Mouse (Mus musculus) hindbrain, embryonic 10.5 days (tissue): Measurements from ENCODE around the gene Wfdc21. TPM values are rescaled to one million over a fixed set of nuclear protein-coding genes. Genes with fewer than 3 reads are reported as not detected.
A peak's percentile ranks its signal among the peaks of the same experiment; 100 is the strongest.

Experiments used
- DNase-seq: peaks from one replicate; pipeline ENCODE4 v3.0.0-alpha.2; 2017; ENCODE audit warnings: low spot score
- H3K27ac ChIP-seq: fragments of 300-500 bp; sonication (generic); 2 replicates; pipeline ENCODE4 v1.5.1; 2016; ENCODE audit warnings: mild to moderate bottlenecking, moderate library complexity
- H3K27me3 ChIP-seq: fragments of 300-500 bp; sonication (generic); 2 replicates; pipeline ENCODE4 v1.6.1; 2016; ENCODE audit warnings: mild to moderate bottlenecking; ENCODE audit not compliant: poor library complexity, insufficient read depth, severe bottlenecking
- H3K36me3 ChIP-seq: fragments of 300-500 bp; sonication (generic); 2 replicates; pipeline ENCODE4 v1.6.1; 2016; ENCODE audit warnings: mild to moderate bottlenecking, moderate library complexity
- H3K4me1 ChIP-seq: fragments of 300-500 bp; sonication (generic); replicated peaks from 2 replicates; pipeline ENCODE4 v1.6.1; 2016; ENCODE audit warnings: mild to moderate bottlenecking
- H3K4me3 ChIP-seq: fragments of 300-500 bp; sonication (generic); 2 replicates; pipeline ENCODE4 v1.5.1; 2016; ENCODE audit warnings: mild to moderate bottlenecking, moderate library complexity
- H3K9me3 ChIP-seq: fragments of 300-500 bp; sonication (generic); 2 replicates; pipeline ENCODE4 v1.6.1; 2016; ENCODE audit warnings: mild to moderate bottlenecking, moderate library complexity
- WGBS: fragments of 180-500 bp; shearing (Covaris S2); methylation state at CpG from one replicate; pipeline ENCODE4 v1.1.7; 2016; 5-methylcytosine and 5-hydroxymethylcytosine counted together
- polyA plus RNA-seq: library from polyadenylated mRNA; unstranded; fragments of >200 nt; fragmentation: Nextera tagmentation; extraction: Ambion mirVana; gene quantifications from 2 replicates; pipeline ENCODE4 v1.2.1, GENCODE M21; 2016

Wfdc21 gene
- polyA plus RNA-seq, 1 experiment from 2014 or later: not detected

GRCm38 (mm10) chr11:83737109-83737558 lies 9.6 kb upstream of the Wfdc21 start:
- WGBS: 83% methylated on average over 3 of the region's 3 CpGs
- H3K27me3 ChIP-seq: no peaks in the 10 kb centered on the region; the same call in 1 of the 2 replicates
- no peaks in the 10 kb centered on the region for H3K9me3 ChIP-seq
- no peak overlapping the region for H3K4me3 ChIP-seq
- no peaks in the 10 kb centered on the region for H3K36me3 ChIP-seq
- H3K27ac ChIP-seq: no peak overlapping the region
- DNase-seq: no peak
- no peaks in the 10 kb centered on the region for H3K4me1 ChIP-seq

GRCm38 (mm10) chr11:83739241-83739640 lies 7.5 kb upstream of the Wfdc21 start:
- DNase-seq: peak; percentile 65
- 24% methylated on average over 5 of the region's 5 CpGs for WGBS
- Histone ChIP-seq H3K36me3 (no peaks in the 10 kb centered on the region), H3K27ac (no peak overlapping the region), H3K9me3 (no peaks in the 10 kb centered on the region), H3K4me3 (no peak overlapping the region), H3K27me3 (peaks cover under 1% of the 10 kb centered on the region; the same call in 1 of the 2 replicates), H3K4me1 (no peaks in the 10 kb centered on the region)

DNA sequence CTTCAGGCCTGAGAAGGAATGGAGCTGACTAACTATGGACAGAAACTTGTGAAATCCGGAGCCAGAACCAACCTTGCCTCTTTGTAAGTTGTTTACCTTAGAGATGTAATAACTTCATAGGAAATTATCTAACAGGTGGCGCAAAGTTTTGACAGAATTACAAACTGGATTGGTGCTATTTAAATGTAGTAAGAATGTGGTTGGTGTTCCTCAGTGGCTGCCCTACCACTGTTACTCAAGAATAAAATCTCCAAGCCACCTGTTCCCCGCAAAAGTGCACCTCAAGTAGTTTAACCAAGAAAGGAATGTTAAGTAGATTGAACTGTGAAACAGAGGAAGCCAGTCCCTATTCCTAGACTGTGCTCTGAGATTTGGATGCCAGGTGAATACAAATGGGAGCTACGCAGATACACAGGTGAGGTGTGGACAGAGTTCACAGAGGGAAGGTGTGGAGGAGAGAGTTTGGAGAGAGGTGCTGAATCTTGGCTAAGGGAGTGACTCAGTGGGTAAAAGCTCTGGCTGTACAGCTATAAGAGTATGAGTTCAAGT lies 6.2 kb upstream of the Wfdc21 start:
- no peak for DNase-seq
- Histone ChIP-seq H3K9me3 (no peaks in the 10 kb centered on the region), H3K27ac (no peak overlapping the region), H3K4me1 (no peaks in the 10 kb centered on the region), H3K36me3 (no peaks in the 10 kb centered on the region), H3K4me3 (no peak overlapping the region), H3K27me3 (peaks cover 3% of the 10 kb centered on the region; the same call in 1 of the 2 replicates)
- 81% methylated on average over 4 of the region's 4 CpGs for WGBS

DNA sequence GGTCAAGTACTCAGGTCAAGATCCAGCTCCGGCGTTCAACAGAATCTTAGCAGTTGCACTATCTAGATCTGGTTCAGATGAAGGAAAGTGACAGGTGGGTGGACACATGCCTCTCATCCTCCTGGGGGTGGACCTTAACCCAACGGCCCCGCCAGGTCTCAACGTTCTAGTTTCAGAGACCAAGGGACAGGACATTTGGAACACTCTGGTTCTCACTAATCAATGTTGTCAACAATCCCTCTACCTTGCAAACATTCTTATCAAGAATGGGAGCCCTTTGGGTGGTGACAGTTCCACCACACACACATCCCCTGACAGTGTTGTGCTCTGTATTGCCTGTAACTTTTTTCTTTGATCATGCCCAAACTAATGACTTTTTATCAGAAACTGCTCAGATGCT lies 4.9 kb upstream of the Wfdc21 start:
- no peak for DNase-seq
- H3K36me3 ChIP-seq: no peaks in the 10 kb centered on the region
- no peak overlapping the region for H3K27ac ChIP-seq
- no peaks in the 10 kb centered on the region for H3K9me3 ChIP-seq
- no peaks in the 10 kb centered on the region for H3K4me1 ChIP-seq
- H3K27me3 ChIP-seq: peaks cover 7% of the 10 kb centered on the region; the same call in 1 of the 2 replicates
- WGBS: 82% methylated on average over 5 of the region's 5 CpGs
- no peak overlapping the region for H3K4me3 ChIP-seq

DNA sequence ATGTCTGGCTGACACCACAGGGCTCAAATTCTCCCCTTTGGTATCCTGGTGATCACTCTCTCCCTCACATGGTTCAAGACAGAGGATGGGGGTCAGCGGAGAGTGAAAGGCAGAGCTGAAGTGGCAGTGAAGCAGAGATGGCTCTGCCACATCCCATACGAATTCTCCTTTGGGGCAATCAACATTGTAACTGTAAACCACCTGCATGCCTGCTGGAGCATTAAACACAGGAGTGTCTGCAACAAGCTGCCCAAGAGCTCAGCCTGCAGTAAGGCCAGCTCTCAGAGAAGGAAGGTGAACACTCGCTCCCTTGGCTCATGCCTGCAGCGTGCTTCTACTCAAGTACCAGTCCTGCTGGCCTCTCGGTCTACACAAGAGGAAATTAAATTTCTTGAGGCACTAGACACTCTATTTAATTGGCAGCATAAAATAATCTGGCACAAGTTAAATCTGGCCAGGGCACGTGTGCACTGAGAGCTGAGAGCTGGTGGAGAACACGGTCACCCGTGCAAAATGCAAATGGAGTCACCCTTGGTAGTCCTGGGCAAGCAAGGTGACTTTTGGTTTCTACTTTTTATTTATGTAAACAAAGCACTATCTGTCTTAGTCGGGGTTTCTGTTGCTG lies 3.9 kb upstream of the Wfdc21 start:
- no peak overlapping the region for H3K4me3 ChIP-seq
- WGBS: 75% methylated on average over 9 of the region's 9 CpGs
- no peak overlapping the region for H3K27ac ChIP-seq
- no peaks in the 10 kb centered on the region for H3K4me1 ChIP-seq
- no peaks in the 10 kb centered on the region for H3K9me3 ChIP-seq
- no peak for DNase-seq
- H3K36me3 ChIP-seq: no peaks in the 10 kb centered on the region
- H3K27me3 ChIP-seq: peaks cover 12% of the 10 kb centered on the region; the same call in 1 of the 2 replicates

DNA sequence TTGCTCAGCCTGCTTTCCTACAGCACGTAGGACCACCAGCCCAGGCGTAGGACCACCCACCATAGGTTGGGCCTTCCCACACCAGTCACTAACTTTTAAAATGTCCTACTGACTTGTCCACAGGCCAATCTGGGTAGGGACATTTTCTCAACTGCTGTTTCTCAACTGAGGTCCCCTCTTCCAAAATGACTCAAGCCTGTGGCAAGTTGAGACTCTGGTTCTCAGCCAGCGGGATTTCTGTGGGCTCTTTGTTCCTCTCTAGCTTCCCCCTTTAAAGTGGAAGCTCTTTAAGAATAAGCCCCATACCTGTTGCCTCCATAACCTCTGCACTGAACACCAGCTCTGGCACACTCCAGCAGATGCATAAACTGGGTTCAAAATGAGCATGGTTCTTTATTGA lies 3.2 kb upstream of the Wfdc21 start:
- H3K27me3 ChIP-seq: peaks cover 18% of the 10 kb centered on the region; the same call in 1 of the 2 replicates
- H3K36me3 ChIP-seq: no peaks in the 10 kb centered on the region
- DNase-seq: no peak
- no peak overlapping the region for H3K4me3 ChIP-seq
- no peak overlapping the region for H3K27ac ChIP-seq
- 88% methylated on average over 3 of the region's 3 CpGs for WGBS
- no peaks in the 10 kb centered on the region for H3K4me1 ChIP-seq
- H3K9me3 ChIP-seq: no peaks in the 10 kb centered on the region

DNA sequence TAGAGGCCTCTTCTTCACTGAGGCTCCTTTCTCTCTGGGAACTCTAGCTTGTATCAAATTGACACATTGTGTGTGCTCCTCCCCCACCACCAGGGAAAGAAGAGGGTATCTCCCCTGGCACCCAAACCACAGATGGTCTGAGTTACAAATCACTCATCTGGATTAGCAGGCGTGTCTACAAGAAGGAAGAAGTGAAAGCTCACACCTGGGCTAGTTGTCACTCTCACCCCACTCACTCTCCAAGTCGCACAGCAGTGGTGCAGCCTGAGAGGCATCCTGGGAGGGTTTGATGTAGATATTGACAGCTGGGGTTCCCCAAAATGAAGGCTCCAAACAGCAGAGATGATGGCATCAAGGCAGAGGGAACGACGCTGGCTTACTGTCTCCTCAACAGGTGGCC lies 588 bp upstream of the Wfdc21 start:
- DNase-seq: no peak
- Histone ChIP-seq H3K36me3 (no peaks in the 10 kb centered on the region), H3K27me3 (peaks cover 23% of the 10 kb centered on the region), H3K27ac (no peak overlapping the region), H3K4me1 (no peaks in the 10 kb centered on the region), H3K4me3 (no peak overlapping the region), H3K9me3 (no peaks in the 10 kb centered on the region)
- 67% methylated on average over 4 of the region's 4 CpGs for WGBS

DNA sequence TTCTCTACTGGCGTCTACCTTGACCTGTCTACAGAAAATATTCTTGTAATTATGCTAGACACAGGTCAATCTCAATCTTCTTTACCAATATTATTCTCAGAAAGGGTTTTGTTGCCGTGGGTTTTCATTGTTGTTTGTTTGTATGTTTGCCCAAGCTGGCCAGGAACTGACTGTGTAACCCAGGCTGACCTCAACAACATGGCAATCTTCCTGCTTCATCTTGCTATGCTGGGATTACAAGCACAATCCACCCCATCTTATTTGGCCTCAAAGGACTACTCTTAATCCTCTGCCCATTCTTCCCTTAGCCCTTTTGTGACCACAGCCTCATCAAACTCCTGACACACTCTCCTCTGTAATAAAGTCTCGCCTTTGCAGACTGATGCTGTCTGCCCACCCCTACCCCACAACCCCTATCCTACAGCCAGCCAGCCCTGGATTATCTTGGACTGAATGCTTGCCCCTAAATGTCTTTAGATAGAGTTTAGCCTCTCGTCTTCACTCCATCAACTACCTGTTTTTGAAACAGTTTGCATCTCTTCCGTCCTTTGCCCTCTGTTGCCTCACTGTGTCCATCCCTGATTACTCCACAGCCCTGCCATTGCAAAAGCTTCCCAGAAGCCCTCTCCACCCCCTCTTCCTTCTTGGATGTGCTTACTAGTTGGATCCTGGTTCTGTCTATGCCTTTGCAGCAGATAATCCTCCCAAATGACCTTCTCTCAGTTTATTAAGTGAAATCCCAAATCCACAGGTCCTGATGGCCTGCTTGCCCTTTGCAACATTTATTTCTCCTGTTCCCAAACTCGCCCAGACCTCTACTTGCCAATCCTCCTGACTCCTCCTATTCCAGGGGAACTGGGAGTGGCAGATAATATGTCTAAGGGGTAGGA lies 881 bp downstream of the Wfdc21 start:
- no peaks in the 10 kb centered on the region for H3K4me1 ChIP-seq
- H3K4me3 ChIP-seq: no peak overlapping the region
- no peak for DNase-seq
- no peak overlapping the region for H3K27ac ChIP-seq
- WGBS: 75% methylated on average over 6 of the region's 6 CpGs
- H3K9me3 ChIP-seq: no peaks in the 10 kb centered on the region
- H3K27me3 ChIP-seq: peaks cover 38% of the 10 kb centered on the region
- H3K36me3 ChIP-seq: no peaks in the 10 kb centered on the region

DNA sequence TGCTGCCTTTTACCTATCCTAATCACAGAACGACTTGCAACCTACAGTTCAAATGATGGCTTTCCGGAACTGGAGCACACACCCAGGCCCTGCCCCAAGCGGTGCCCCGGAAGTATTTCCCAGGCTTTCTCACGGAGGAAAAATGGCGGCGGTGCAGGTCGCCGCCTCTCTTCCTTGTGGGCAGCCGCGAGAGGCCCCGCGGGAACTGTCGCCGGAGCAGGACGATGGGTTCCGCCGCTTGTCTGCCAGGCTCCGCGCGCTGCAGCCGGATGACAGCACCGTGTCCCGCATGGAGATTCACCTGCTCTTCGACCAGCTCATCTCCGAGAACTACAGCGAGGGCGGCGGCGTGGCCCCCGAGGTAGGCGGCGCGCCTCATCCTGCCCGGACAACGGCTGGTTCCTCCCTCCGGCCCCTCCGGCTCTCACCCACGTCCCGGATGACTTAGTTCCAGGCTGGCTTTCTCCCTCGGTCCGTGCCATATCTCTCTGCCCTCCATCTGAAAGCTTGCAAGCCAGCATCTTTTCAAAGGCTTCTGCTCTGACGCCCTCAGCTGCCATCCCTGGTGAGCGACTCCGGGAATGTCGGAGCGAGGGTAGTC lies 6.9 kb downstream of the Wfdc21 start, which contains the start of gene Heatr6:
Gene Heatr6 (plus strand): TSS at position 116 of the 601 bp plus-strand sequence.
- peaks cover 19% of the 10 kb centered on the region for H3K27me3 ChIP-seq
- DNase-seq: peak; percentile 89
- H3K9me3 ChIP-seq: no peaks in the 10 kb centered on the region
- H3K4me1 ChIP-seq: peaks cover 18% of the 10 kb centered on the region
- H3K36me3 ChIP-seq: peaks cover 33% of the 10 kb centered on the region
- under 1% methylated on average over 47 of the region's 47 CpGs for WGBS
- peak within 1 kb of the TSS; percentile 97 for H3K27ac ChIP-seq
- H3K4me3 ChIP-seq: peak within 1 kb of the TSS; percentile 88

DNA sequence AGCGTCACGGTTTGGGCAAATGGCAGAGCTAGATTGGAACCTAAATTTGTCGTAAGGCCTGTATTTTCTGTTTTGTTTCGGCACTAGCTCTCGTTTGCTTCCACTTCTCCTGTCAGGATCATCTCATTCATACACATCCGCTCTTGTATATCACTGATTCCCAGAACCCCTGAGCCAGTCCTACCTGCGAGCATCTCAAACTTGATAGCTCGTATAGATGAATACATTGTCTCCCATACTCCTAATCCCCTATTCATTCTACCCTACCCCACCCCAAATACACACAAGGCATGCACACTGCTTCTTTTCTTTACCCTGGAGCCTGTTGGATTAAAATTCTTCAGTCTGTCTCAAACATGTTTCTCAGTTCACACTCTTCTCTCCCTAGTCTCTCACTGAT lies 7.5 kb downstream of the Wfdc21 start:
- 8% methylated on average over 8 of the region's 8 CpGs for WGBS
- peaks cover 18% of the 10 kb centered on the region for H3K4me1 ChIP-seq
- DNase-seq: no peak
- H3K9me3 ChIP-seq: no peaks in the 10 kb centered on the region
- H3K27ac ChIP-seq: peak overlapping the region; percentile 97
- H3K4me3 ChIP-seq: peak overlapping the region; percentile 88
- H3K36me3 ChIP-seq: peaks cover 39% of the 10 kb centered on the region
- peaks cover 19% of the 10 kb centered on the region for H3K27me3 ChIP-seq

GRCm38 (mm10) chr11:83767306-83767705 lies 20.6 kb downstream of the Wfdc21 start:
- H3K27ac ChIP-seq: no peak overlapping the region
- no peaks in the 10 kb centered on the region for H3K9me3 ChIP-seq
- H3K27me3 ChIP-seq: no peaks in the 10 kb centered on the region
- no peak overlapping the region for H3K4me3 ChIP-seq
- H3K4me1 ChIP-seq: no peaks in the 10 kb centered on the region
- H3K36me3 ChIP-seq: peaks cover 100% of the 10 kb centered on the region
- no peak for DNase-seq
- 92% methylated on average over 9 of the region's 9 CpGs for WGBS

- peaks cover 100% of the 10 kb centered on the region for H3K36me3 ChIP-seq
- no peak for DNase-seq
- no peak overlapping the region for H3K27ac ChIP-seq
- WGBS: 96% methylated on average over 4 of the region's 4 CpGs
- no peaks in the 10 kb centered on the region for H3K27me3 ChIP-seq
- H3K9me3 ChIP-seq: no peaks in the 10 kb centered on the region
- H3K4me1 ChIP-seq: no peaks in the 10 kb centered on the region
- no peak overlapping the region for H3K4me3 ChIP-seq
Measured at GRCm38 (mm10) chr11:83768976-83769375, 22.2 kb downstream of the Wfdc21 start.
